Mouse (Mus musculus) kidney, adult 2 months (tissue): Measurements from ENCODE around the gene Ttll5.

Experiments
- CTCF ChIP-seq: fragments of 200-500 bp; conservative IDR thresholded peaks from 2 replicates; pipeline ENCODE4 v1.5.1; 2011; ENCODE audit warnings: low read depth, mild to moderate bottlenecking, control low read depth, low read length, moderate library complexity, mixed read lengths; ENCODE audit not compliant: insufficient read depth, insufficient read length
- POLR2A ChIP-seq: fragments of 200-500 bp; IDR thresholded peaks from one replicate; pipeline ENCODE4 v1.6.1; 2011; ENCODE audit warnings: low read depth, low read length, control low read depth

- TF ChIP-seq CTCF (no peak), POLR2A (no peak)
Observed at GRCm38 (mm10) chr12:86027000-86027399, 202.5 kb downstream of the Ttll5 start.
